Mouse (Mus musculus) ES-Bruce4 (cell line): ENCODE results near the gene Pip4k2a.

ENCODE experiments used
- CTCF ChIP-seq: IDR thresholded peaks from one replicate; pipeline ENCODE4 v1.8.1; 2011; ENCODE audit warnings: low read depth, low read length
- EP300 ChIP-seq: IDR thresholded peaks from 2 replicates; pipeline ENCODE4 v1.6.1; 2011; ENCODE audit warnings: low read depth, low read length; ENCODE audit not compliant: insufficient read depth
- POLR2A ChIP-seq: IDR thresholded peaks from one replicate; pipeline ENCODE4 v1.8.1; 2011; ENCODE audit warnings: low read length; ENCODE audit not compliant: insufficient read depth

DNA sequence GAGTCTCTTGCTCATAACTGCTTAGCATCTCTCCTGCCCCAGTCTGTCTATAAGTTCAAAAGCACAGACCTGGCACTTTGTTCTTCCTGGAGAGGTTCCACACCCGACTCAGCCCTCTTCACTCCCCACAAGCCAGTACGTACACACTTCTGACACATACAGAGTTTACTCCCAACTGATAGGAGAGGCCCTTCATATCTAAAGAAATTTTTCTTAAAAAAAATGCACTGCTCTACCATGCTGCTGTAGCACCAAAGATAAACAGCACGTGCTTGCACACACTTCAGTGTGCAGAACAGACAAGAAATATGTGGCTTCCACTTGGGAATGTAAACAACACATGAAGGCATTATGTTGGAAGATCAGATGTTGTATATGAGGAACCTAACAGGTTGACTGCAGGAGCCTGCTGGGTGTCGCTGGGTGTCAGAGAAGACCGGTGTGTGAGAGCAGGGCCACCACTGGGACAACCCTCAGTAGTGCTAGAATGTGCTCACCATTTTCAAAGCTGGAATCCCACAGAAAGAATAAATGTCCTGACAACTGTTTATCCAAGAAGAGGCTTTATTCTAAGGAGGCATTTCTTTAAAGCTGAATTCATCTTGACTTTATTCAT is 28.8 kb downstream of the Pip4k2a start:
- TF ChIP-seq POLR2A (no peak), EP300 (no peak), CTCF (no peak)
